Comparison of ENCODE assay signal across 25 mouse cellular contexts in genomic region chr9:107994464-107994863, GRCm38 (mm10). TPM values are rescaled to one million over a fixed set of nuclear protein-coding genes. Genes with fewer than 3 reads are reported as not detected.
A peak's percentile ranks its signal among the peaks of the same experiment; 100 is the strongest.
DNase-seq lines count a peak whose midpoint lies in the region; ATAC-seq lines count a peak whose summit lies in the region.
"Had no signal": no experiment of that assay in that cellular context is flagged by ENCODE, and none has a peak within 500 bp of the region (broad histone marks: within the 10 kb centered on the region; RNA-seq: fewer than 3 reads in every experiment).

No protein-coding gene starts in this region.

- H3K9me3 ChIP-seq in embryonic facial prominence, embryonic 12.5 days = no peaks in the 10 kb centered on the region
- H3K9me3 ChIP-seq in embryonic facial prominence, embryonic 10.5 days = no peaks in the 10 kb centered on the region
- H3K9me3 ChIP-seq in heart, embryonic 15.5 days (replicated peaks) = no peaks in the 10 kb centered on the region
- H3K9me3 ChIP-seq: forebrain, embryonic 13.5 days; G1E; hindbrain, embryonic 12.5 days; midbrain, embryonic 12.5 days; neural tube, embryonic 12.5 days had no signal

- 68% methylated on average over 2 of the region's 2 CpGs for WGBS in embryonic facial prominence, embryonic 12.5 days
- 73% methylated on average over 2 of the region's 2 CpGs for WGBS in embryonic facial prominence, embryonic 10.5 days
- WGBS in heart, embryonic 15.5 days = 38% methylated on average over 2 of the region's 2 CpGs
- 7% methylated on average over 2 of the region's 2 CpGs for WGBS in macrophage (ENCODE audit: missing documents)

- ATAC-seq in embryonic facial prominence, embryonic 12.5 days (ENCODE audit: insufficient number of reproducible peaks, insufficient read depth, low FRiP score, low TSS enrichment) = no peak
- no peak for ATAC-seq in heart, embryonic 15.5 days (replicated peaks; ENCODE audit: insufficient number of reproducible peaks, insufficient read depth, low FRiP score, low read depth)
- ATAC-seq: forebrain, embryonic 13.5 days had no signal

- 0 out of 2 replicates have a peak overlapping the region, but pooled peaks have one; percentile 17 for H3K27ac ChIP-seq in embryonic facial prominence, embryonic 12.5 days
- H3K27ac ChIP-seq in embryonic facial prominence, embryonic 10.5 days (replicated peaks) = no peak overlapping the region
- H3K27ac ChIP-seq in heart, embryonic 15.5 days = peak overlapping the region; percentile 12; the same call in 1 of the 2 replicates
- H3K27ac ChIP-seq in macrophage = peak overlapping the region; percentile 66
- H3K27ac ChIP-seq: forebrain, embryonic 13.5 days; hindbrain, embryonic 12.5 days; layer of hippocampus, adult 2 months; midbrain, embryonic 12.5 days; neural tube, embryonic 12.5 days had no signal

- no peaks in the 10 kb centered on the region for H3K36me3 ChIP-seq in embryonic facial prominence, embryonic 12.5 days
- H3K36me3 ChIP-seq in embryonic facial prominence, embryonic 10.5 days (replicated peaks) = no peaks in the 10 kb centered on the region
- H3K36me3 ChIP-seq in heart, embryonic 15.5 days = no peaks in the 10 kb centered on the region
- H3K36me3 ChIP-seq in macrophage (ENCODE audit: inconsistent target) = no peaks in the 10 kb centered on the region
- H3K36me3 ChIP-seq: G1E; hindbrain, embryonic 12.5 days; midbrain, embryonic 12.5 days; neural tube, embryonic 12.5 days had no signal

- no peaks in the 10 kb centered on the region for H3K27me3 ChIP-seq in embryonic facial prominence, embryonic 12.5 days
- H3K27me3 ChIP-seq in embryonic facial prominence, embryonic 10.5 days (replicated peaks; ENCODE audit: low read depth, poor library complexity, severe bottlenecking) = no peaks in the 10 kb centered on the region
- H3K27me3 ChIP-seq in heart, embryonic 15.5 days = no peaks in the 10 kb centered on the region
- H3K27me3 ChIP-seq: hindbrain, embryonic 12.5 days; midbrain, embryonic 12.5 days; neural tube, embryonic 12.5 days had no signal

- H3K9ac ChIP-seq in embryonic facial prominence, embryonic 12.5 days = no peak overlapping the region
- no peak overlapping the region for H3K9ac ChIP-seq in heart, embryonic 15.5 days
- H3K9ac ChIP-seq: forebrain, embryonic 13.5 days; hindbrain, embryonic 12.5 days; lung, embryonic 14.5 days; midbrain, embryonic 12.5 days; neural tube, embryonic 12.5 days had no signal

- no peak overlapping the region for H3K4me3 ChIP-seq in embryonic facial prominence, embryonic 12.5 days
- H3K4me3 ChIP-seq in embryonic facial prominence, embryonic 10.5 days = no peak overlapping the region
- no peak overlapping the region for H3K4me3 ChIP-seq in heart, embryonic 15.5 days
- no peak overlapping the region for H3K4me3 ChIP-seq in macrophage (ENCODE audit: inconsistent target)
- H3K4me3 ChIP-seq: erythroblast, embryonic 14.5 days; forebrain, embryonic 13.5 days; hindbrain, embryonic 12.5 days; layer of hippocampus, adult 2 months; midbrain, embryonic 12.5 days; neural tube, embryonic 12.5 days had no signal

- DNase-seq in embryonic facial prominence, embryonic 10.5 days (ENCODE audit: low spot score) = no peak
- no peak for DNase-seq in heart, adult 8-10 months (ENCODE audit: low spot score)
- peak; percentile 57 for DNase-seq in 416B (ENCODE audit: low read depth)
- DNase-seq in layer of hippocampus, adult 8-10 months (ENCODE audit: low spot score in 2 of 2) = no peak
- no peak for DNase-seq in yolk sac, embryonic 10.5 days (ENCODE audit: low spot score)
- DNase-seq: adrenal gland, postnatal 36 days; cerebellum, adult 8-10 months; gastrocnemius, postnatal 10 days; kidney, adult 2 months; kidney, postnatal 10 days; lung, embryonic 14.5 days; lung, postnatal 36 days; right cerebral cortex, postnatal 4 days had no signal

- no peaks in the 10 kb centered on the region for H3K79me2 ChIP-seq in macrophage (ENCODE audit: inconsistent target)

- no peaks in the 10 kb centered on the region for H3K4me1 ChIP-seq in embryonic facial prominence, embryonic 12.5 days
- H3K4me1 ChIP-seq in embryonic facial prominence, embryonic 10.5 days = peaks cover 8% of the 10 kb centered on the region
- H3K4me1 ChIP-seq in heart, embryonic 15.5 days (replicated peaks) = peaks cover 5% of the 10 kb centered on the region; the same call in 1 of the 2 replicates
- H3K4me1 ChIP-seq: forebrain, embryonic 13.5 days; hindbrain, embryonic 12.5 days; midbrain, embryonic 12.5 days; neural tube, embryonic 12.5 days had no signal

- no peak overlapping the region for H3K4me2 ChIP-seq in embryonic facial prominence, embryonic 12.5 days (replicated peaks)
- no peak overlapping the region for H3K4me2 ChIP-seq in heart, embryonic 15.5 days
- H3K4me2 ChIP-seq: forebrain, embryonic 13.5 days; hindbrain, embryonic 12.5 days; lung, embryonic 14.5 days; midbrain, embryonic 12.5 days; neural tube, embryonic 12.5 days had no signal

RNA-seq across cellular contexts. Expression of gene Gm20662, which starts 1.7 kb away (rescaled TPM):
- polyA plus RNA-seq in embryonic facial prominence, embryonic 12.5 days (2016; fragmentation: Nextera tagmentation; extraction: Ambion mirVana) = 0.51 and 0.85 TPM in 2 replicates
- 0.41 and 0.52 TPM in 2 replicates for polyA plus RNA-seq in embryonic facial prominence, embryonic 10.5 days (2016; fragmentation: Nextera tagmentation; extraction: Ambion mirVana)
- polyA plus RNA-seq in heart, embryonic 15.5 days (2015; fragmentation: Nextera tagmentation; extraction: Ambion mirVana) = 0.19 and 0.65 TPM in 2 replicates
- total RNA-seq in heart, adult 8-10 months (2022) = not detected
- total RNA-seq in macrophage (2018; cell fraction: chromatin; rRNA removed) = 1 to 10 TPM in 15 of 26 experiments, under 1 TPM in 7, not detected in 4; 0.46 to 5.0 (median 1.7) TPM
- total RNA-seq in macrophage (2018; cell fraction: cytosol; rRNA removed) = 1 to 10 TPM in 17 of 26 experiments, under 1 TPM in 7, not detected in 2; 0.59 to 3.3 (median 1.7) TPM
- 1 to 10 TPM in 14 of 26 experiments, under 1 TPM in 1, not detected in 11; 0.75 to 6.9 (median 2.0) TPM for total RNA-seq in macrophage (2018; cell fraction: nucleus; rRNA removed)
- 1.0 to 1.3 TPM in 2 of 3 replicates, not detected in the other for polyA plus RNA-seq in macrophage (2018)
- 1 to 10 TPM in 2 of 4 experiments, under 1 TPM in 2; 0.78 to 3.9 (median 2.1) TPM for total RNA-seq in layer of hippocampus, adult 8-10 months (2022)
- total RNA-seq: gastrocnemius, postnatal 10 days; liver, adult 2 months had no signal
- polyA plus RNA-seq: erythroblast, embryonic 14.5 days; hindbrain, embryonic 12.5 days had no signal

RNA-seq across cellular contexts. Expression of gene Cdhr4, which starts 2.2 kb away (rescaled TPM):
- 14.6 and 16.2 TPM in 2 replicates for polyA plus RNA-seq in embryonic facial prominence, embryonic 12.5 days (2016; fragmentation: Nextera tagmentation; extraction: Ambion mirVana)
- 4.6 and 6.5 TPM in 2 replicates for polyA plus RNA-seq in embryonic facial prominence, embryonic 10.5 days (2016; fragmentation: Nextera tagmentation; extraction: Ambion mirVana)
- polyA plus RNA-seq in heart, embryonic 15.5 days (2015; fragmentation: Nextera tagmentation; extraction: Ambion mirVana) = 5.1 and 6.1 TPM in 2 replicates
- under 1 TPM in 3 of 4 experiments, not detected in 1; 0.17 to 0.41 (median 0.19) TPM for total RNA-seq in heart, adult 8-10 months (2022)
- 10 to 100 TPM in 12 of 26 experiments, 1 to 10 TPM in 14; 2.0 to 20.4 (median 9.8) TPM for total RNA-seq in macrophage (2018; cell fraction: chromatin; rRNA removed)
- 1 to 10 TPM in 3 of 26 experiments, under 1 TPM in 19, not detected in 4; 0.10 to 1.6 (median 0.39) TPM for total RNA-seq in macrophage (2018; cell fraction: cytosol; rRNA removed)
- 10 to 100 TPM in 4 of 26 experiments, 1 to 10 TPM in 22; 1.7 to 14.7 (median 6.3) TPM for total RNA-seq in macrophage (2018; cell fraction: nucleus; rRNA removed)
- polyA plus RNA-seq in macrophage (2018) = 0.30 to 2.2 TPM in 2 of 3 replicates, not detected in the other
- 1 to 10 TPM; 4.0 to 8.2 (median 6.7) TPM for total RNA-seq in layer of hippocampus, adult 8-10 months (2022)
- total RNA-seq: liver, adult 2 months had no signal

RNA-seq across cellular contexts. Expression of gene Ip6k1, which starts 7.8 kb away (rescaled TPM):
- 82.2 and 85.6 TPM in 2 replicates for polyA plus RNA-seq in embryonic facial prominence, embryonic 12.5 days (2016; fragmentation: Nextera tagmentation; extraction: Ambion mirVana)
- polyA plus RNA-seq in embryonic facial prominence, embryonic 10.5 days (2016; fragmentation: Nextera tagmentation; extraction: Ambion mirVana) = 57.1 and 57.3 TPM in 2 replicates
- polyA plus RNA-seq in heart, embryonic 15.5 days (2015; fragmentation: Nextera tagmentation; extraction: Ambion mirVana) = 34.5 and 42.9 TPM in 2 replicates
- 10 to 100 TPM; 32.4 to 54.1 (median 41.1) TPM for total RNA-seq in heart, adult 8-10 months (2022)
- 100 to 1,000 TPM in 24 of 26 experiments, 10 to 100 TPM in 2; 77.9 to 297 (median 146) TPM for total RNA-seq in macrophage (2018; cell fraction: chromatin; rRNA removed)
- 100 to 1,000 TPM in 1 of 26 experiments, 10 to 100 TPM in 25; 26.1 to 121 (median 54.0) TPM for total RNA-seq in macrophage (2018; cell fraction: cytosol; rRNA removed)
- total RNA-seq in macrophage (2018; cell fraction: nucleus; rRNA removed) = 100 to 1,000 TPM in 20 of 26 experiments, 10 to 100 TPM in 6; 70.5 to 257 (median 132) TPM
- polyA plus RNA-seq in macrophage (2018) = 34.5 to 93.7 TPM (median 45.4 TPM) in 3 replicates
- 100 to 1,000 TPM; 193 to 261 (median 223) TPM for total RNA-seq in layer of hippocampus, adult 8-10 months (2022)

RNA-seq across cellular contexts. Expression of gene Inka1, which starts 8.8 kb away (rescaled TPM):
- polyA plus RNA-seq in embryonic facial prominence, embryonic 12.5 days (2016; fragmentation: Nextera tagmentation; extraction: Ambion mirVana) = 97.0 and 98.9 TPM in 2 replicates
- 99.3 and 112 TPM in 2 replicates for polyA plus RNA-seq in embryonic facial prominence, embryonic 10.5 days (2016; fragmentation: Nextera tagmentation; extraction: Ambion mirVana)
- 35.7 and 46.9 TPM in 2 replicates for polyA plus RNA-seq in heart, embryonic 15.5 days (2015; fragmentation: Nextera tagmentation; extraction: Ambion mirVana)
- 1 to 10 TPM; 6.0 to 9.5 (median 9.0) TPM for total RNA-seq in heart, adult 8-10 months (2022)
- total RNA-seq in macrophage (2018; cell fraction: chromatin; rRNA removed) = 10 to 100 TPM in 1 of 26 experiments, 1 to 10 TPM in 21, under 1 TPM in 2, not detected in 2; 0.78 to 11.7 (median 3.4) TPM
- 10 to 100 TPM in 17 of 26 experiments, 1 to 10 TPM in 9; 1.9 to 25.9 (median 13.4) TPM for total RNA-seq in macrophage (2018; cell fraction: cytosol; rRNA removed)
- total RNA-seq in macrophage (2018; cell fraction: nucleus; rRNA removed) = 10 to 100 TPM in 2 of 26 experiments, 1 to 10 TPM in 23, not detected in 1; 1.2 to 14.3 (median 5.4) TPM
- polyA plus RNA-seq in macrophage (2018) = 5.7 to 14.7 TPM (median 13.6 TPM) in 3 replicates
- total RNA-seq in layer of hippocampus, adult 8-10 months (2022) = 10 to 100 TPM in 3 of 4 experiments, 1 to 10 TPM in 1; 9.5 to 14.1 (median 12.0) TPM

RNA-seq across cellular contexts. Expression of gene Gm20661, which starts 11.6 kb away (rescaled TPM):
- 8.8 and 11.0 TPM in 2 replicates for polyA plus RNA-seq in embryonic facial prominence, embryonic 12.5 days (2016; fragmentation: Nextera tagmentation; extraction: Ambion mirVana)
- 2.9 and 4.4 TPM in 2 replicates for polyA plus RNA-seq in embryonic facial prominence, embryonic 10.5 days (2016; fragmentation: Nextera tagmentation; extraction: Ambion mirVana)
- polyA plus RNA-seq in heart, embryonic 15.5 days (2015; fragmentation: Nextera tagmentation; extraction: Ambion mirVana) = 2.8 and 4.3 TPM in 2 replicates
- under 1 TPM in 1 of 4 experiments, not detected in 3; 0.25 TPM for total RNA-seq in heart, adult 8-10 months (2022)
- 10 to 100 TPM in 1 of 26 experiments, 1 to 10 TPM in 25; 1.2 to 10.4 (median 4.3) TPM for total RNA-seq in macrophage (2018; cell fraction: chromatin; rRNA removed)
- under 1 TPM in 7 of 26 experiments, not detected in 19; 0.10 to 0.26 (median 0.14) TPM for total RNA-seq in macrophage (2018; cell fraction: cytosol; rRNA removed)
- 1 to 10 TPM in 25 of 26 experiments, under 1 TPM in 1; 0.72 to 6.5 (median 2.3) TPM for total RNA-seq in macrophage (2018; cell fraction: nucleus; rRNA removed)
- 0.16 to 0.26 TPM in 2 of 3 replicates, not detected in the other for polyA plus RNA-seq in macrophage (2018)
- 1 to 10 TPM in 3 of 4 experiments, under 1 TPM in 1; 0.71 to 2.1 (median 1.4) TPM for total RNA-seq in layer of hippocampus, adult 8-10 months (2022)
- total RNA-seq: left cerebral cortex, postnatal 25 days; liver, adult 2 months had no signal
